Mouse (Mus musculus): Measurements from ENCODE around the gene Prdm2. TPM values are rescaled to one million over a fixed set of nuclear protein-coding genes. Genes with fewer than 3 reads are reported as not detected.

Prdm2 gene
- polyA plus RNA-seq, 1 experiment from 2014 or later, result 18.0 TPM

- Histone ChIP-seq H3K4me2 (replicated peaks) (no peak overlapping the region), H3K27ac (no peak overlapping the region), H3K4me1 (peaks cover 39% of the 10 kb centered on the region), H3K36me3 (peaks cover 31% of the 10 kb centered on the region), H3K9me3 (no peaks in the 10 kb centered on the region), H3K9ac (no peak overlapping the region), H3K27me3 (no peaks in the 10 kb centered on the region), H3K4me3 (no peak overlapping the region)
- no peak for ATAC-seq (ENCODE audit: low FRiP score, low read depth)
- 54% methylated on average over 7 of the region's 7 CpGs for WGBS
Observed at GRCm38 (mm10) chr4:143143615-143144014, 69.2 kb downstream of the Prdm2 start.

- Histone ChIP-seq H3K27me3 (no peaks in the 10 kb centered on the region), H3K4me1 (peaks cover 23% of the 10 kb centered on the region), H3K4me3 (no peak overlapping the region), H3K36me3 (peaks cover 36% of the 10 kb centered on the region), H3K9me3 (no peaks in the 10 kb centered on the region), H3K27ac (no peak overlapping the region), H3K4me2 (replicated peaks) (no peak overlapping the region), H3K9ac (no peak overlapping the region)
- WGBS, result 84% methylated on average over 12 of the region's 12 CpGs
- no peak for ATAC-seq (ENCODE audit: low FRiP score, low read depth)
Observed at GRCm38 (mm10) chr4:143141645-143142259, 71.0 kb downstream of the Prdm2 start.

DNA sequence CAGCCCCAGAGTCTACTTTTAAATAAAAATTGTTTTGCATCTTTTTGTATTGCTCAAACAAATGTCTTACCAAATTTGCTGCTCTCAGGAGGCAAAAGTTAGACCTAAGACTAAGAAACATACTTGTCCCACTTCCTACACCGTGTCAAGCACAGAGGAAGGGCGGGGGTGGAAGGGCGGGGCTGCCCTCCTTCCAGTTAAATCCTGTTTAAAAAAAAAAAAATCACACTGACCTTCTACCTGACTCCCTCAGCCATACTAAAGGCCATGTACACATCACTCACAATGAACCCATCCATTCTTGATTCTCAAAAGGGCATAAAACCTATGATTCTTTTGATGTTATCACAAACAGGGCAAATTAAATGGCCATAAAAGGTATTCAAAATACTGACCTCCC, 71.9 kb downstream of the Prdm2 start:
- WGBS, result 91% methylated on average over 3 of the region's 3 CpGs
- H3K27ac ChIP-seq, result no peak overlapping the region
- H3K9me3 ChIP-seq, result no peaks in the 10 kb centered on the region

DNA sequence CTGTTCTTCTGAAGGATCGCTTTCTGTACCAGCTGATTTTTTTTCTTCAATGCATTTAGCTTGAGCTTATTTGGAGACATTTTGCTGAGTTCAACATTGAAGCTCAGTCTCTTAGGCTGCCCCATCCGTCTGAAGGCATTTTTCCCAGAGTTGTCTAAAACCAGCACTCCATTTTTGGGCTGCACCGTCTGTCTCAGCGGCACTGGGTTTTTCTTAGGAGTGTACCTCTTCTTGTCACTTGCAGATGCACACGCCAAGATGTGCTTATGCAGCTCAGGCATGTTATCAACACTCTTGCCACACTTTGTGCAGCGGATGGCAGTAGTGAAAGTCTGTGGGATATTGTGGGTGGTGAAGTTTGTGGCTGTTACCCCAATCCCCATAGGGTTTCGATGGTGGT, 80.4 kb downstream of the Prdm2 start:
- Histone ChIP-seq H3K27me3 (no peaks in the 10 kb centered on the region), H3K27ac (no peak overlapping the region), H3K36me3 (peaks cover 93% of the 10 kb centered on the region), H3K4me1 (no peaks in the 10 kb centered on the region), H3K4me2 (replicated peaks) (no peak overlapping the region), H3K9ac (no peak overlapping the region), H3K9me3 (no peaks in the 10 kb centered on the region), H3K4me3 (no peak overlapping the region)
- 93% methylated on average over 7 of the region's 7 CpGs for WGBS
- ATAC-seq (ENCODE audit: low FRiP score, low read depth), result no peak

More for the DNA sequence above, 71.9 kb downstream of the Prdm2 start:
- no peak for ATAC-seq (ENCODE audit: low FRiP score, low read depth)
- Histone ChIP-seq H3K4me1 (peaks cover 18% of the 10 kb centered on the region), H3K4me2 (replicated peaks) (no peak overlapping the region), H3K36me3 (peaks cover 44% of the 10 kb centered on the region), H3K27me3 (no peaks in the 10 kb centered on the region), H3K4me3 (no peak overlapping the region), H3K9ac (no peak overlapping the region)

DNA sequence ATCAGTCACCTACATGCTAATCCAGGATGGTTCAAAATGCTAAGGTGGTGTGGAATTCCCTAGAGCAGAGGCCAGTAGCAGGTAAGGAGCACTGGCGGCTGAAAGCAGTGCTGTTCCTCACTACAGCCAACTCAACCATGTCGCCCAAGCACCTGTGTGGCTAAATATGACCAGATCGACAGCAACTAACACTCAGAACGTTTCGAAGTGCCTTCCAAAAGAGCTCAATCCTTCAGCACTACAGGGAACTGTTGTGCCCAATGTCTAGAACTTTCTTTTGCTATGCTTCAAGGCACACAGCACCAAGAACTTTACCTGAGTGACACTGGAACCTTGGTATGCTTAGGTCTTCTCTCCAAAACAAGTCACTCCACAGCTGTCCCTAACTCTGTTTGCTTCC, 82.4 kb downstream of the Prdm2 start:
- H3K4me1 ChIP-seq, result no peaks in the 10 kb centered on the region
- H3K27ac ChIP-seq, result no peak overlapping the region
- ATAC-seq (ENCODE audit: low FRiP score, low read depth), result no peak
- no peaks in the 10 kb centered on the region for H3K27me3 ChIP-seq
- no peaks in the 10 kb centered on the region for H3K9me3 ChIP-seq
- WGBS, result 91% methylated on average over 5 of the region's 5 CpGs
- H3K4me3 ChIP-seq, result no peak overlapping the region
- H3K4me2 ChIP-seq (replicated peaks), result no peak overlapping the region
- H3K36me3 ChIP-seq, result peaks cover 91% of the 10 kb centered on the region
- H3K9ac ChIP-seq, result no peak overlapping the region

DNA sequence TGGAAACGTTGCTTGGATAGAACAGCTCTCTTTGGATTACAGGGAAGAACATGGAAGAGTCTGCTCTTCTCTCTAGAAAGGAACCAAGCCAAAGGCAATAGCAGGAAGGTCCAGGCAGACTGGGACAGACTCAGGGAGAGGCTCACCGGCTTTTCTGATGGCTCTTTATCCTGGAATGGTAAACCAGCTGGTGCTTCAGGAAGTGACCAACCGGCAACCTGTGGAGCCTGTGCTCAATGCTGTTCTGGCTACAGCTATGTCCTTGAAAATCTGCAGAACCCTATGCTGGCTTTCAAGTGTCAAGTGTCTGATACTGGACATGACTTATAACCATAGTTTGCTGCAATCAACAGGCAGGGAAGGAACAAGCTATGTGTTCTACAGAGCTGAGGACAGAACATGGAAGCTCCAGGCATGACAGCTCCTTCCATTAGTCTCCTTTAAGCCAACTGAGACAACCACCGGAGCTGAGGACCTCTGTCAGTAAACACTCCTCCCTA, 83.5 kb downstream of the Prdm2 start:
- no peak for ATAC-seq (ENCODE audit: low FRiP score, low read depth)
- H3K36me3 ChIP-seq, result peaks cover 84% of the 10 kb centered on the region

DNA sequence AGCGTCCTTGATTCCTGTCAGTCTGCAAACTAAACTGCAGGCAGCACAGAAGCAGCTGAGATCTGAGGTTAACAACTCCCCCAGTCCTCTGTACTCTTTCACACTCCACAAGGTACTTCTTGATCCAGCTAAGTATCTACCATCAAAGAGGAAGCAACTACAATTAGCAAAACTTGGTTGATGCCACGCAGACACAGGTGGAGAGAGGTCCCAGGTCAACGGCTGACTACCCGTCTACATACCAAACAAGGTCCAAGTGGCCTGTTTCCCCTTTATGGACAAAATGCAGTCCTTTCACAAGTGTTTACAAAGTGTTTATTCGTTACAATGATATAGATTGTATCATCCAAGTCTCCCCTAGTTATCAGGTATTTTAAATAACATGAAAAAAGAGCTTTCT, 85.6 kb downstream of the Prdm2 start:
- Histone ChIP-seq H3K27me3 (no peaks in the 10 kb centered on the region), H3K36me3 (peaks cover 76% of the 10 kb centered on the region), H3K4me3 (no peak overlapping the region), H3K4me1 (no peaks in the 10 kb centered on the region), H3K9ac (no peak overlapping the region), H3K9me3 (no peaks in the 10 kb centered on the region), H3K4me2 (replicated peaks) (no peak overlapping the region), H3K27ac (no peak overlapping the region)
- no peak for ATAC-seq (ENCODE audit: low FRiP score, low read depth)
- WGBS, result 87% methylated on average over 5 of the region's 5 CpGs

More for the DNA sequence above, 83.5 kb downstream of the Prdm2 start:
- WGBS, result 97% methylated on average over 4 of the region's 4 CpGs
- H3K27ac ChIP-seq, result no peak overlapping the region
- no peaks in the 10 kb centered on the region for H3K4me1 ChIP-seq
- H3K4me2 ChIP-seq (replicated peaks), result no peak overlapping the region
- H3K4me3 ChIP-seq, result no peak overlapping the region
- H3K27me3 ChIP-seq, result no peaks in the 10 kb centered on the region
- H3K9me3 ChIP-seq, result no peaks in the 10 kb centered on the region
- H3K9ac ChIP-seq, result no peak overlapping the region

- no peak overlapping the region for H3K4me3 ChIP-seq
- H3K4me2 ChIP-seq (replicated peaks), result no peak overlapping the region
- no peak overlapping the region for H3K9ac ChIP-seq
- H3K36me3 ChIP-seq, result peaks cover 74% of the 10 kb centered on the region
- no peaks in the 10 kb centered on the region for H3K27me3 ChIP-seq
- no peak for ATAC-seq (ENCODE audit: low FRiP score, low read depth)
- 93% methylated on average over 14 of the region's 14 CpGs for WGBS
- no peak overlapping the region for H3K27ac ChIP-seq
- H3K4me1 ChIP-seq, result no peaks in the 10 kb centered on the region
- H3K9me3 ChIP-seq, result no peaks in the 10 kb centered on the region
Observed at GRCm38 (mm10) chr4:143126476-143126875, 86.3 kb downstream of the Prdm2 start.

DNA sequence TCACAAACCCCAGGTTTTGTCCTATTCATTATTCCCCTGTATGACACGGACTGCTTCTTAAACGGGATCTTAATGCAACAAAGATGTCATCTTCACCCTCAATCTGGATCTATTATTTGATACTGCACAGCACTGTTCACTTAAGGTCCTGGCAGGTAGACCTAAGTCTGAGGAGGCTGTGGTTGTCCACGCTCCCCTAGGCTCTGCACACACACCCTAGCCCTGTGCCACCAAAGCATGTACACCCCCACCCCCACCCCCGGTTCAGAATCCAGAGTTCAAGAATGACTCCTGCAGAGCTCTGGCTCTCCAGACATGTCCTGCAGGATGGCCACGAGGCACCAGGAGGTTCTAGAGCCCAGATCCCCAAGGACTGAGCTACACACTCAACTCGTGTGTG, 87.5 kb downstream of the Prdm2 start:
- H3K36me3 ChIP-seq, result peaks cover 66% of the 10 kb centered on the region
- H3K4me3 ChIP-seq, result no peak overlapping the region
- H3K27me3 ChIP-seq, result no peaks in the 10 kb centered on the region
- no peaks in the 10 kb centered on the region for H3K9me3 ChIP-seq
- no peak overlapping the region for H3K4me2 ChIP-seq (replicated peaks)
- no peak overlapping the region for H3K9ac ChIP-seq
- 83% methylated on average over 6 of the region's 6 CpGs for WGBS
- H3K27ac ChIP-seq, result no peak overlapping the region
- ATAC-seq (ENCODE audit: low FRiP score, low read depth), result no peak
- H3K4me1 ChIP-seq, result no peaks in the 10 kb centered on the region

DNA sequence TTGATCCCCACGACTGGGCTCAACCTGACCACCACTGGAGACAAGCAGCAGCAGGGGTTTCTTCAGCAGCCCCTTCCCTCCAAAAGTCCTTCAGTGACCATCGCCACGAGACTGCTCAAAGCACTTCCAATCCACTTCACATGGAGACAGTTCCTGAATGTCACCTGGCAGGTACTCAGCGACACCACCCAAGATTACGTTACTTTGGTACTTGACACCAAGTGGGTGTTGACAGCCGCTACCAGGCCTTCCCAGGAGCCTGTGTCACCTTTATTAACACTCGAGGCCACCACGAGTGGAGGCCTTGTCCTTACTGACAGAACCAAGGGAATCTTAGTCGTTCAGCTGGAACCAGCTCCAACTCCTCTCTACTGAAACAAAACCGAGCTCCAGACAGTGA, 89.8 kb downstream of the Prdm2 start:
- no peak overlapping the region for H3K4me2 ChIP-seq (replicated peaks)
- WGBS, result 87% methylated on average over 10 of the region's 10 CpGs
- H3K4me3 ChIP-seq, result no peak overlapping the region
- H3K9ac ChIP-seq, result no peak overlapping the region
- peaks cover 50% of the 10 kb centered on the region for H3K36me3 ChIP-seq
- no peak for ATAC-seq (ENCODE audit: low FRiP score, low read depth)
- no peak overlapping the region for H3K27ac ChIP-seq
- H3K4me1 ChIP-seq, result peaks cover 5% of the 10 kb centered on the region; the same call in 1 of the 2 replicates
- H3K9me3 ChIP-seq, result no peaks in the 10 kb centered on the region
- no peaks in the 10 kb centered on the region for H3K27me3 ChIP-seq

GRCm38 (mm10) chr4:143121174-143121573, 91.6 kb downstream of the Prdm2 start:
- Histone ChIP-seq H3K9ac (no peak overlapping the region), H3K4me2 (replicated peaks) (no peak overlapping the region), H3K27me3 (no peaks in the 10 kb centered on the region), H3K4me1 (peaks cover 5% of the 10 kb centered on the region; the same call in 1 of the 2 replicates), H3K36me3 (peaks cover 48% of the 10 kb centered on the region), H3K9me3 (no peaks in the 10 kb centered on the region), H3K4me3 (no peak overlapping the region), H3K27ac (no peak overlapping the region)
- WGBS, result 80% methylated on average over 3 of the region's 3 CpGs
- no peak for ATAC-seq (ENCODE audit: low FRiP score, low read depth)

DNA sequence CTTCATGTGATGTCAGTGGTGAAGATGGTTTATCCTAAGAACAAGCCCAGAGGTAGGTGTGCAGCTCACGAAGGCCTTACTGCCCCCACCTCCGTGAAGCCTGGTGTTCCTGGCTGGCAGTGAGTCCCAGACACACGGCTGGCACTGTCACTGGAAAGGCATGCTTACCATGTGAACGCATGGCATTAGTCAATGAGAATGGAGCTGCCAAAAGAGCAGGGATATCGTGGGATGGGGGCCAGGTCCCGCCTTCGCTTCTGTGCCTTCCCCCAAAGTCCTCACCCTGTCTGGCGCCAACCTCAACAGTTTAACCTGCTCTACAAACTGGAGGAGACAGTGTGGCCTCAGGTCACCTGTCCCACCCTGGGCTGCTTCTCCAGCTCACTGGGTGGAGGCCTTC, 92.8 kb downstream of the Prdm2 start:
- Histone ChIP-seq H3K9ac (no peak overlapping the region), H3K27ac (no peak overlapping the region), H3K27me3 (no peaks in the 10 kb centered on the region), H3K36me3 (peaks cover 42% of the 10 kb centered on the region), H3K4me1 (peaks cover 6% of the 10 kb centered on the region; the same call in 1 of the 2 replicates), H3K4me2 (replicated peaks) (no peak overlapping the region), H3K4me3 (no peak overlapping the region), H3K9me3 (no peaks in the 10 kb centered on the region)
- WGBS, result 90% methylated on average over 8 of the region's 8 CpGs
- ATAC-seq (ENCODE audit: low FRiP score, low read depth), result no peak

GRCm38 (mm10) chr4:143118843-143119242, 94.0 kb downstream of the Prdm2 start:
- H3K9ac ChIP-seq, result no peak overlapping the region
- WGBS, result 74% methylated on average over 4 of the region's 4 CpGs
- H3K36me3 ChIP-seq, result peaks cover 39% of the 10 kb centered on the region
- H3K9me3 ChIP-seq, result no peaks in the 10 kb centered on the region
- no peak overlapping the region for H3K4me3 ChIP-seq
- no peak overlapping the region for H3K27ac ChIP-seq
- no peak overlapping the region for H3K4me2 ChIP-seq (replicated peaks)
- H3K4me1 ChIP-seq, result peaks cover 9% of the 10 kb centered on the region; the same call in 1 of the 2 replicates
- ATAC-seq (ENCODE audit: low FRiP score, low read depth), result no peak
- no peaks in the 10 kb centered on the region for H3K27me3 ChIP-seq
